Mouse (Mus musculus): ENCODE measurements around the gene Pld3. TPM values are rescaled to one million over a fixed set of nuclear protein-coding genes. Genes with fewer than 3 reads are reported as not detected.

Pld3 gene
- total RNA-seq, 2 experiments from 2014 or later = 132 to 133 TPM

DNA sequence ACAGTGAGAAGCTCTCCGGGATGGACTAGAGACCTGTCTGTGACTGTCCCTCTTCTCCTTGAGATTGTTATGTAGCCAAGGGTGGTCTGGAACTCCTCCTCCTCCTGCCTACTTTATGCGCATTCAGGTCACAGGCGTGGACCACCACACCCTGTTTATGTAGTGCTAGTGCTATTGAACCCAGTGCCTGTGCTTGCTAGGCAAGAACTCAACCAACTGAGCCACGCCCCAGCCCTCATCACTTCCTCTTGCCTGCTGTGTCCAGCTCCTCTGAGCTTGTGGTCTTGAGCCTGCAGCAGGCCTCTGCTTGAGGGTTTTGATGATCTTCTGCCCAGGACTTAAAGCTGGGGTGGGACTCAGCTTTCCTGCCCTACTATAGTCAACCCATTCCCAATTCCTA lies 19.1 kb upstream of the Pld3 start:
- DNase-seq (ENCODE audit: low spot score in 2 of 2) = no peak

DNA sequence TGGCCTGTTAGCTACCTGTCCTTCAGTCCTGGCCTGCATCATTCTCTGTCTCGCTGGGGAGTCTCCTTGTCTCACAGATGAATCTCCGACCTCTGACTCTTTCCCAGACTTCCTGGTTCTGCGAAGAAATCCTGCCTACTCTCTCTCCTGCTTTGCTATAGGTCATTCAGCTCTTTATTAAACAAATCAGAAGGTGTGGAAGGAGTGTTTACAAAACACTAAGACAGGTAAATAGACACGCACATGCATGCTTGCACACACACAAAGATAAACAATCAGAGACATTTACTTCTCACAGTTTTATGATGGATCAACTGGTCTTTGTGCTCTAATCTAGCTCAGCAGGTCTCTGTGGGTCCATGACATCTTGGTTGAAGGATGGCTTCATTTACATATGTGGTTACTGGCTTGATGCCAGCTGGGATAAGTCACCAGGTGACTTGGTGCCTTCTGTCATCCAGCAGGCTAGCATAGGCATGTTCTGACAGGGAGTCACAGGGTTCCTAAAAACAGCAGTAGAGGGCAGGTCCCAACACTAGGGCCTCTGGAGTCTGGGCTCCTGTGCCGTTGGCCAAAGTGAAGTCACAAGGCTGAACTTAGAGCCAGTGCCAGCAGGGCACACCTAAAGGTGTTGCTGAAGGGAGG lies 16.7 kb upstream of the Pld3 start:
- DNase-seq (ENCODE audit: low spot score in 2 of 2) = no peak

DNA sequence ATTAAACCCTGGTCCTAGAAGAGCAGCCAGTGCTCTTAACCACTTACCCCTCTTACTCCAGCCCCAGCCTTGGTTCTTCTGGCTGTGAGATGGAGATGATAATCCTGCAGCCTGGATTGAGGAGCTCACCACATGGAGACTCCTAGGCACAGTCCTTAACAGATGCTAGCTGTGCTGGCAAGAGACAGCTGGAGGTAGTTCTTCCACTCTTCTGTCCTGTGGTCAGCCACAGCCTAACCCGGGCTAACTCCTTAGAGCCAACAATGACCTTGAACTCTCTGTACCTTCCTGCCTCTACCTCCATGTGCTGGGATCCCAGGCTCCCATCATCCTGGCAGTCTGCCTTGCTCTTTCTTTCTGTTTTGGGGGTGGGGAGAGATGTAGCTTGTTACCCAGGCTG lies 8.0 kb upstream of the Pld3 start:
- no peak for DNase-seq (ENCODE audit: low spot score in 2 of 2)

GRCm38 (mm10) chr7:27560291-27560887 lies 7.4 kb upstream of the Pld3 start:
- DNase-seq (ENCODE audit: low spot score in 2 of 2) = no peak

DNA sequence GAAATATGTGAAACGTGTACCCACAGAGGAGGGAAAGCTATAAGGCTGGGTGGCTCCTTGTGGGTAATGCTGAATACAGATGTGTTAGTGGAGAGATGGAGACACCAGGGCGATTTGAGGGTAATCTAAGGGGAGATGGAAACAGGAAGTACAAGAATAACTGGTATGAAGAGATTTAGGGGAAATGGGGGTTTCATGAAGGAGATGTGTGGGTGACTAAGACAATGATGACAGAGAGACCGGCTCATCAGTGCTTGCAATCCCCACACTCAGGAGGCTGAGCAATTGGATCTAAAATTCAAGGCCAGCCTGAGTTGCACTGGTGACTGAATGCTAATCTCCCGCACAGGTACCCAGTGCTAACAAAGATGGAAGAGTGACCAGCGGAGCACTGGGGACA lies 948 bp downstream of the Pld3 start:
- no peak for DNase-seq (ENCODE audit: low spot score in 2 of 2)

- DNase-seq (ENCODE audit: low spot score in 2 of 2) = no peak
These were observed 3.4 kb downstream of the Pld3 start for GRCm38 (mm10) chr7:27549597-27549996.

GRCm38 (mm10) chr7:27544675-27545370 lies 8.2 kb downstream of the Pld3 start:
- no peak for DNase-seq (ENCODE audit: low spot score in 2 of 2)

DNA sequence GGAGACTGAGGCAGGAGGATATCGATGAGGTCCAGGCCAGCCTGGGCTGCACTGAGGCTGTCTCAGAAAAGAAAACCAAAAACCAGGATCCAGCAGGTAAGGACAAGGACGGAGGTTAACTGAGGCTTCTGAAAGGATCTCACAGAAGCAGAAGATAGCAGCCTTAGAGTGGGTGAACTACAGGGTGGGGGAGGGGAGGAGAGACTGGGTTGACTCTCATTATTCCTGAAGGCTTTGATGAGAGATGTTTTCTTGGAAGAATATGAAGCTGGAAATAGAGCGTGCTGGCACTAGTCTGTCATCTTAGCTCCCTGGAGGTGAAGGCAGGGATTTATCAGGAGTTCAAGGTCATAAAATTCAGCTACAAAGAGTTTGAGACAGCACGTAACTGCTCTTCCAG lies 9.2 kb downstream of the Pld3 start:
- no peak for DNase-seq (ENCODE audit: low spot score in 2 of 2)

DNA sequence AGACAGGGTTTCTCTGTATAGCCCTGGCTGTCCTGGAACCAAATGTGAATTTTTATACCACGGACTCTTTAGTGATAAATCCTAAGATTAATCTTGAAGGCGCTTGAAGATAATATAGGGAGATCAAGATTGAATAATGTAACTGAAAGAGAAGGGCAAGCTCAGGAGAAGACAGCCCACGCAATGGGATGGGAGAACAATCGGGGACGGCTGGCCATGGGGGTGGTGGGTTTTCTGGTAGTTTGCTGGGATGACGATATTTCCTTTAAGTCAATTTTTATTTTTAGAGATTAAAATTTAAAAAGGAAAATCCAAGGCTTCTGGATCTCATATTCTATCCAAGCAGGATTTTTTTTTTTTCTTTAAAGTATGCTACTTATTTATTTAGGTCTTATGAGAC lies 10.0 kb downstream of the Pld3 start:
- no peak for DNase-seq (ENCODE audit: low spot score in 2 of 2)

DNA sequence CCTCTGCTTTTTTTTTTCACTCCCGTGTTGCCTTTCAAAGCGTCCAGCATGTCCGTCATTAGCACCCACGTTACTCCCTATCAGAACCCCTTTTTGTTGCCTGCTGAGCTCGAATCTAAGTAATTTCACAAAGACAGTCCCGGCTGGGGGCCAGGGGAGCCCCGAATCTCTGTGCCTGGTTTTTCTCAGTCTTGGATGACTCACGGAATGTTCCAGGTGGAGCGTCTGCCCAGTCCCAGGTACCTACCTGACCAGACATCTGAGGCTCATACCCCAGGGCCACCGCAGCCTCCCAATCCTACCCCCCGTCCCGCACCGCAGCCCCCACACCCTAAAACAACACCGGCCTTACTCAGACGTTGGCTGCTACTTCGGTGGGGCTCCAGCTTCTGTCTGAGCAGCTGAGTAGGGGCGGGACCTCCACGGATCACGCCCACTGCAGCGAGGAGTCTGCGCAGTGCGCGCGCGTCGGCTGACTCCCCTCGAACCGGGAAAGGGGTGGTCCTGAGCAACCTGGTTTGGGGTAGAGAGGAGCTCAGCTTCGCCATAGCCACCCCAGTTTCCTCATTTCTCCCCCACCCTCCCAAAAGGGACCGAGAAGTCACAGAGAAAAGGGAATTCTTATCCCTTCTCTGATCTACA lies 10.5 kb downstream of the Pld3 start:
- DNase-seq (ENCODE audit: low spot score in 2 of 2) = peak; percentile 69 to 76

- no peak for DNase-seq (ENCODE audit: low spot score in 2 of 2)
These were observed 11.1 kb downstream of the Pld3 start for GRCm38 (mm10) chr7:27541922-27542321.

DNA sequence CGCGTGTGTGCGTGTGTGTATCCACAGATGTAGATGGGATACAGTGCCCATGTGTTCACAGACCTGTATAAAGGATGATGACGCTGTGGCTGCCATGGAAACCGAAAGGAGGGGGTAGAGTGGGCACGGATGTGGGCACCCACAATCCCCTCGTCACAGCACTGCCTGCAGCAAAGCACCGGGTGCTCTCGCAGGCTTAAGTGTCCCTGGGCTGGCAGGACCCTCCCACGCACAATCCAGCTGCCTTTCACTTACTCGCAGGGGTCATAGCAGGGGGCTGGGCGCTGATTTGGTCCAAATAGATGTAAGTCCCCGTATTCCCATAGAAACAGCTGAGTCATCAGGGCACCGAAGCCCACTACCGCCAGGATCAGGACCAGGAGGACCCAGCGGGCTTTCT lies 11.6 kb downstream of the Pld3 start:
- DNase-seq (ENCODE audit: low spot score in 2 of 2) = no peak

GRCm38 (mm10) chr7:27540935-27541334 lies 12.1 kb downstream of the Pld3 start:
- DNase-seq (ENCODE audit: low spot score in 2 of 2) = no peak

- no peak for DNase-seq (ENCODE audit: low spot score in 2 of 2)
These were observed 12.5 kb downstream of the Pld3 start for GRCm38 (mm10) chr7:27540521-27540920.

GRCm38 (mm10) chr7:27538797-27539196 lies 14.2 kb downstream of the Pld3 start:
- no peak for DNase-seq (ENCODE audit: low spot score in 2 of 2)

DNA sequence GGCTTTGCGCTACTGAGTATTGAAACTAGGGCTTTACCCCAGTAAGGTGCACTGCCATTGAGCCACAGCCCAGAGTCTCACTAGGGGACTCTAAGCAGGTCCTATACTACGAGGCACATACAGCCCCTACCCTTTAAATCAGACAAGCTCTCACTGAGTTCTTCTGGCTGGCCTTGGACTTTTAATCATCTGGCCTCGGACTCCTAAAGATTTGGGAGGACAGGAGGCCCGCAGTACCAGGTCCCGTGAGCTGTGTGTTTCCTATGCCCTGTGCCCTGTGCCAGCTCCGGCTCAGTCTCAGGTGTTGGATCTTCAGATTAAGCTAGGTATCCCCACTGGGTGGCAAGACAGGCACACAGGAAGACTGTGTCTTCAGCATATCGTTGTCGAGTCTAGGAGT lies 15.0 kb downstream of the Pld3 start:
- no peak for DNase-seq (ENCODE audit: low spot score in 2 of 2)

DNA sequence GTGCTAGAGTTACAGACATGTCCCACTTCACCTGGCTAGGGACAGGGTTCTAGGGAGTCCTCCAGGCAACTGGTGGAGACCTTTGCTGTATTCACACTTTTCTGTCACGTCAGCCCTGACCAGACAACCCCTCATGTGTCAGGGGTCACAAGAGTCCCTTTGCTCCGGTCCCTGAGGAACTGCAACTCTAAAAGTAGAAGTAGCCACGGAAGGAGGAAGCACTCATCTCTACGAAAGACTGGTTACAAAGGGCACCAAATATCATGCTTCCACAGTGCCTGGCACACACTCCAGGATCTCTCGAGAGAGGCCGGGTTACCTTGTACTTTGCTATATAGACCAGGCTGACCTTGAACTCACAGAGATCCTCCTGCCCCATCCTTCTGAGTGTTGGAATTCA lies 16.4 kb downstream of the Pld3 start:
- DNase-seq (ENCODE audit: low spot score in 2 of 2) = no peak

DNA sequence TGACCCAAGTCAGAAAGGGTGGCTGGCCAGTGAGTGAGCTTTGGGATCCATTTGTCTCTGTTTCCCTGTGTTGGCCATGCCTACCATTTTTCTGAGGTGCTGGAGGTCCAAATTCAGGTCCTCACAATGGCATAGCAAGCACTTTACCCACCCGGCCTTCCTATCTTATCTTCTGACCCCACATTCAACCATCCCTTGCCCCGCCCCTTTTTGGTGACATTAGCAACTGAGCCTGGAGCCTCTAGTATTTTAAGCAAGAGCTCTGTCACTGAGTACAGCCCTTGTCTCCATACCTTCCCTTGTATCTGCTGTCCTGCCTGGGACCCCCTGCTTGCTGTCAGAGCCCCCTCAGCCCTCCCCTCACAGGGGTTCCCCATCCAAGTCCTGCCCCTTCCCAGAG lies 17.6 kb downstream of the Pld3 start:
- DNase-seq (ENCODE audit: low spot score in 2 of 2) = no peak

- no peak for DNase-seq (ENCODE audit: low spot score in 2 of 2)
These were observed 20.5 kb downstream of the Pld3 start for GRCm38 (mm10) chr7:27532480-27533050.

- DNase-seq (ENCODE audit: low spot score in 2 of 2) = no peak
These were observed 21.3 kb downstream of the Pld3 start for GRCm38 (mm10) chr7:27531707-27532106.

DNA sequence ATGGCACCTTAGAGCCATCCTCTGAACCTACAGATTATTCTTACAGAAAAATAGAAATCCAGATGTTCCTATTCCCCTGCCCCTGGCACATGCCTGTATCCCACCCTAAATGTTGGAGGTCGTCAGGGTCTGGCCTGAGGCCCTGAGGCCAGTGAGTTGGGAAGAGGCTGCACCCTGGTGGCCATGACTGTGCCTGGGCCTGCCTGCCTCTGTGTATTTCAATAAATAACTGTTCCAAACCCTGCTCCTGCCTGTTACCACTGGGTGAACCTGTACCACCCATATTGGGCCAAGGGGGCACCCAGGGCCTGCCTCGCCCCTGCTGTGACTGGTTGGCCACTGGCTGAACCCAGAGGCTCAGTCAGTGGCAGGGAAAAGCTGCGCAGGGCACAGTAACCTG lies 22.1 kb downstream of the Pld3 start:
- DNase-seq (ENCODE audit: low spot score in 2 of 2) = no peak

- DNase-seq (ENCODE audit: low spot score in 2 of 2) = no peak
These were observed 23.9 kb downstream of the Pld3 start for GRCm38 (mm10) chr7:27529070-27529469.
